Mouse (Mus musculus) midbrain, embryonic 12.5 days (tissue): ENCODE results near the gene Zdhhc5. TPM values are rescaled to one million over a fixed set of nuclear protein-coding genes. Genes with fewer than 3 reads are reported as not detected.

Source experiments
- ATAC-seq: fragments of 200-750 bp; cut with Nextera tagmentation; 2 replicates; pipeline ENCODE4 v1.8.0; 2017; ENCODE audit warnings: low read depth, moderate TSS enrichment, moderate library complexity; ENCODE audit not compliant: low FRiP score
- H3K27ac ChIP-seq: fragments of 300-500 bp; sonication (generic); replicated peaks from 2 replicates; pipeline ENCODE4 v1.5.1; 2016; ENCODE audit warnings: mild to moderate bottlenecking
- H3K27me3 ChIP-seq: fragments of 300-500 bp; sonication (generic); 2 replicates; pipeline ENCODE4 v1.6.1; 2016; ENCODE audit warnings: mild to moderate bottlenecking
- H3K36me3 ChIP-seq: fragments of 300-500 bp; sonication (generic); 2 replicates; pipeline ENCODE4 v1.6.1; 2016
- H3K4me1 ChIP-seq: fragments of 300-500 bp; sonication (generic); 2 replicates; pipeline ENCODE4 v1.6.1; 2016
- H3K4me2 ChIP-seq: fragments of 300-500 bp; sonication (generic); replicated peaks from 2 replicates; pipeline ENCODE4 v1.6.1; 2016; ENCODE audit warnings: mild to moderate bottlenecking, moderate library complexity
- H3K4me3 ChIP-seq: fragments of 300-500 bp; sonication (generic); 2 replicates; pipeline ENCODE4 v1.5.1; 2016; ENCODE audit warnings: mild to moderate bottlenecking
- H3K9ac ChIP-seq: fragments of 300-500 bp; sonication (generic); replicated peaks from 2 replicates; pipeline ENCODE4 v1.6.1; 2016; ENCODE audit warnings: mild to moderate bottlenecking, moderate library complexity
- H3K9me3 ChIP-seq: fragments of 300-500 bp; sonication (generic); 2 replicates; pipeline ENCODE4 v1.6.1; 2016; ENCODE audit warnings: mild to moderate bottlenecking
- WGBS: fragments of 180-500 bp; shearing (Covaris S2); methylation state at CpG from one replicate; pipeline ENCODE4 v1.1.7; 2016; 5-methylcytosine and 5-hydroxymethylcytosine counted together
- polyA plus RNA-seq: library from polyadenylated mRNA; unstranded; fragments of >200 nt; fragmentation: Nextera tagmentation; extraction: Ambion mirVana; gene quantifications from 2 replicates; pipeline ENCODE4 v1.2.1, GENCODE M21; 2016

The Zdhhc5 gene
- polyA plus RNA-seq: 28.1 and 29.5 TPM in 2 replicates

DNA sequence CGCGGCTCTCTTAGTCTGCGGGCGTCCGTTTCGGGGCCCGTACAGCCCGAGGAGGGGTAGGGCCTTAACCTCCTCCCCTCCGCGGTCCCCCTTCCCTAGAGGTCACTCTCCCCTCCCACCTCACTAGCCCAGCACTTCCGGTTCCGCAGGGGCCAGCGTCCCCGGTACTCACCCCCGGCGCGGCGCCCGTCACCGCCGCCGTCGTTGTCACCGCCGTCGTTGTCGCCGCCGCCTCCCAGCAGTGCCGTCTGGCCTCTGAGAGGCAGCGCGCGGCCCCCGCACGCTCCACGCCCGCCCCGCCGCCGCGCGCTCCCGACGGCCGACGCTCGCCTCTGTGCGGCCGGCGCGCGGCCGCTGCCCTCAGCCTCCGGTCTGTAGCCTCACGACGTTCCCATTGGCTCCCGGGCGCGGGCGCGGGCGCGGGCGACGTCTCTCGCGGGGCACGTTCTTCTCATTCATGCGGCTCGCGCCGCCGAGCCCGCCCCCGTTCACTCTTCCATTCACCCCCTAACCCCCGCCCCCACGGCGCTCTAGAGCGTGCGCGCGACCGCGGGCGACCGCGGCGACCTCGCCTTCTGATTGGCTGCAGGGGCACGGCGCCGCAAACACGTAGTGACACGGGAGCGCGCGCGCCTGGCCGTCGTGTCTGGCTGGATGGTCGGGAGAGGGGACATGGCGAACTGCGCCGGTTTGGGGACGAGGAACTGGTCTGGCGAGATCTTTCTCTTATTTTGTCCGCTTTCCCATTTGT lies at the start of gene Zdhhc5:
TSS of gene Zdhhc5 (minus strand) at position 370 of the 751 bp plus-strand sequence.
- H3K4me2 ChIP-seq: peak within 1 kb of the TSS; percentile 81
- peak within 1 kb of the TSS; percentile 96 for H3K4me3 ChIP-seq
- H3K27ac ChIP-seq: peak within 1 kb of the TSS; percentile 97
- peaks cover 16% of the 10 kb centered on the region for H3K4me1 ChIP-seq
- no peaks in the 10 kb centered on the region for H3K27me3 ChIP-seq
- WGBS: under 1% methylated on average over 81 of the region's 107 CpGs
- no peaks in the 10 kb centered on the region for H3K9me3 ChIP-seq
- peak within 1 kb of the TSS; percentile 94 for H3K9ac ChIP-seq
- ATAC-seq: peak; percentile 97
- H3K36me3 ChIP-seq: peaks cover 12% of the 10 kb centered on the region

DNA sequence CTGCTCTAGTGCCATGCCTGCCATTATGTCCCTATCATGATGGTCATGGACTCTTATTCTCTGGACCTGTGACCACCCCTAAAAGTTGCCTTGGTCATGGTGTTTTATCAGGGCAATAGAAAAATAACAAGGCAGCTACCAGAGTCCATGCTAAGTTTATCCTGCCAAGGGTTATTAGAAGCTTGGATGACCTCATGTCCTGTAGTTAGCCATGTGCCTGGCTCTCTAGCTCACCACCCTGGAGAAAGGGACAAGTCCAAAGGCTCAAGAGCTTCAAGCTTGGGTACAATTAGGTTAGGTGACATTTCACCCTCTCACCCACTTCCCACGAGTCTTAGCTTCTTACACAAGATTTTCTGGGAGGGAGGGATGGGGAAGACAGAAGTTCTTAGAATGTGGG lies 47.8 kb upstream of the Zdhhc5 start:
- H3K9ac ChIP-seq: no peak overlapping the region
- H3K27ac ChIP-seq: no peak overlapping the region
- no peaks in the 10 kb centered on the region for H3K36me3 ChIP-seq
- no peak overlapping the region for H3K4me3 ChIP-seq
- no peak overlapping the region for H3K4me2 ChIP-seq
- H3K9me3 ChIP-seq: no peaks in the 10 kb centered on the region
- H3K27me3 ChIP-seq: no peaks in the 10 kb centered on the region
- 53% methylated on average over 1 of the region's 1 CpGs for WGBS
- no peak for ATAC-seq
- no peaks in the 10 kb centered on the region for H3K4me1 ChIP-seq

GRCm38 (mm10) chr2:84762295-84762694 lies 47.3 kb upstream of the Zdhhc5 start:
- Histone ChIP-seq H3K4me3 (no peak overlapping the region), H3K4me1 (no peaks in the 10 kb centered on the region), H3K9me3 (no peaks in the 10 kb centered on the region), H3K27ac (no peak overlapping the region), H3K4me2 (no peak overlapping the region), H3K36me3 (no peaks in the 10 kb centered on the region), H3K9ac (no peak overlapping the region), H3K27me3 (no peaks in the 10 kb centered on the region)
- ATAC-seq: no peak
- WGBS: 32% methylated on average over 4 of the region's 4 CpGs

DNA sequence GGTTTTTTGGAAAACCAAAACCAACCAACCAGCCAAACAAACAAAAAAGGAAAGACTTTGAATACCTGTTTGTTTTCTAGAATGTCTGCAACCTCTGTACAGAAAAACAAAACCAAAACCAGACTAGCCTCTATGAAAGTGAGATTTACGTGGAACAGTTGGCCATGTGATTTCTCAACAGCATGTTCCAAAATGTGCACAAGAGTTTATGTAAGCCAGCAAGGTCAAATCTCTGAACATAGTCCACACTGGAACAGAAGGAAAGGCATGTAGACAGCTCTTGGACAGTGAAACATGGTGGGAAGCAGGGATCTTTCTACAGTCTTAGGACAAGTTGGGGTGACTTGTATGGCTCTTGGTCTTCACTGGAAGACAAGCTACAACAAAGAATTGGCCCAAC lies 46.9 kb upstream of the Zdhhc5 start:
- no peaks in the 10 kb centered on the region for H3K9me3 ChIP-seq
- H3K27ac ChIP-seq: no peak overlapping the region
- no peak overlapping the region for H3K4me3 ChIP-seq
- H3K4me1 ChIP-seq: no peaks in the 10 kb centered on the region
- no peak for ATAC-seq
- H3K4me2 ChIP-seq: no peak overlapping the region
- H3K9ac ChIP-seq: no peak overlapping the region
- no peaks in the 10 kb centered on the region for H3K27me3 ChIP-seq
- H3K36me3 ChIP-seq: no peaks in the 10 kb centered on the region
- 87% methylated on average over 1 of the region's 1 CpGs for WGBS

DNA sequence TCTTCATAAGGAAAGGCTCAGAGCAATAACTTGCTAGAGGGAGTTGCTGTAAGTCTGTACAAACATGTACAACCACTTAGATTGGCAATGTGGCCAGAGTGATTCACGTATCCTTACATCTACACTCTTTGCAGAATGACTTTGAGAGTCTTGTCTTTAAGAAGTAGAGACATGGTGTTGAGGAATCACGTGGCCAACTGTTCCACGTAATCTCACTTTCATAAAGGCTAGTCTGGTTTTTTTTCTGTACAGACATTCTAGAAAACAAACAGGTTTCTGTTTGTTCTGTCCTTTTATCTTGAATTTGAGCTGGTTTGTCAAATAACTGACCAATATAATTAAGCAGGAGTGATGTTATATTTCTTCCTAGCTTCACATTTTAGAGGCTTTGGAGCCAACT lies 46.3 kb upstream of the Zdhhc5 start:
- no peak overlapping the region for H3K4me3 ChIP-seq
- no peaks in the 10 kb centered on the region for H3K4me1 ChIP-seq
- no peaks in the 10 kb centered on the region for H3K27me3 ChIP-seq
- H3K9ac ChIP-seq: no peak overlapping the region
- H3K36me3 ChIP-seq: no peaks in the 10 kb centered on the region
- H3K9me3 ChIP-seq: no peaks in the 10 kb centered on the region
- no peak overlapping the region for H3K27ac ChIP-seq
- H3K4me2 ChIP-seq: no peak overlapping the region
- no peak for ATAC-seq
- 86% methylated on average over 3 of the region's 3 CpGs for WGBS

DNA sequence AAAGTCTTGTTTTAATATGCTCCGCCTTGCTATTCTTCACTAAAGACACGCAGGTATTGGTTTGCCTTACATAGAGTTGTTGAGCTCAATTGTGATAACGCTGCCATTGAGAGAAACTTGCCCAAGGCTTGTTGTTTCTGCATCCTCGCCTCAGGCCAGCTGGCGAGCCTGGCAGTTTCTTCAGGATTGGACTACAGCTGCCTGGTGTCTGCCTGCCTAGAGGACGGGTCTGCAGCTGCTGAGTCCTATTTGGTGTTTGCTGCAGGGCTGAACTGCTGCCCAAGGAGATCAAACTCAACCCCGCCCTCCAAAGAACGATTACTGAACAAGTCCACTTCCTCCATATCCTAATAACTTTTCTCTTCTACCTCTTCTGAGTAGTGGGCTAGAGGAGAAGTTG lies 45.8 kb upstream of the Zdhhc5 start:
- ATAC-seq: no peak
- 75% methylated on average over 8 of the region's 8 CpGs for WGBS
- no peak overlapping the region for H3K4me3 ChIP-seq
- H3K4me2 ChIP-seq: no peak overlapping the region
- no peaks in the 10 kb centered on the region for H3K4me1 ChIP-seq
- no peak overlapping the region for H3K9ac ChIP-seq
- H3K36me3 ChIP-seq: no peaks in the 10 kb centered on the region
- H3K9me3 ChIP-seq: no peaks in the 10 kb centered on the region
- no peaks in the 10 kb centered on the region for H3K27me3 ChIP-seq
- H3K27ac ChIP-seq: no peak overlapping the region

DNA sequence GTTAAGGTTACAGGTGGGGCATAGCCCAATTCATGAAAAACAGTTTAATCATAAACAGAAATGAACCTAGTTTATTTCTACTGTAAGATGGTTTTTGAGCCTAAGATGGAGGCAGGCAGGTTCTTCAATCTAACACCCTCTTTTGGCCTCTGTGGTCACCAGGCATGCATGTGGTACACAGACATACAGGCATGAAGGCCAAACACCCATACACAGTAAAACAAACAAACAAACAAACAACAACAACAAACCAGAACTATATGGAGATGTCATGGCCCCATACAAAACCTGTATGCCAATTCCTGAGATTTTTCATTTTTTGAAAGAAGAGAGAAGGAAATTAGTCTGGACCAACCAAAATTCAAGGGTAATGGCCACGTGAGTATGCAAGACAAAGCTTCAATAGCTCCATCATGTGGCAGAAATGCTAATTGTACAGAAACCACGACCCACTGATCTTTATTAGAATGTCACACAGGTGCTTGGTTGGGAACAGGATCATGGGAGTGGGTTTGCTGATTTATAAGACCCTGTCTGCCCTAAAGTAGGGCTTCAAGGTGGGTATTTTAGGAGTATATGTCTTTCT lies 43.7 kb upstream of the Zdhhc5 start:
- Histone ChIP-seq H3K27ac (no peak overlapping the region), H3K4me1 (no peaks in the 10 kb centered on the region), H3K4me2 (no peak overlapping the region), H3K9me3 (no peaks in the 10 kb centered on the region), H3K4me3 (no peak overlapping the region), H3K36me3 (no peaks in the 10 kb centered on the region), H3K9ac (no peak overlapping the region), H3K27me3 (no peaks in the 10 kb centered on the region)
- 0% methylated on average over 2 of the region's 2 CpGs for WGBS
- peak; percentile 40; the same call in 1 of the 2 replicates for ATAC-seq

DNA sequence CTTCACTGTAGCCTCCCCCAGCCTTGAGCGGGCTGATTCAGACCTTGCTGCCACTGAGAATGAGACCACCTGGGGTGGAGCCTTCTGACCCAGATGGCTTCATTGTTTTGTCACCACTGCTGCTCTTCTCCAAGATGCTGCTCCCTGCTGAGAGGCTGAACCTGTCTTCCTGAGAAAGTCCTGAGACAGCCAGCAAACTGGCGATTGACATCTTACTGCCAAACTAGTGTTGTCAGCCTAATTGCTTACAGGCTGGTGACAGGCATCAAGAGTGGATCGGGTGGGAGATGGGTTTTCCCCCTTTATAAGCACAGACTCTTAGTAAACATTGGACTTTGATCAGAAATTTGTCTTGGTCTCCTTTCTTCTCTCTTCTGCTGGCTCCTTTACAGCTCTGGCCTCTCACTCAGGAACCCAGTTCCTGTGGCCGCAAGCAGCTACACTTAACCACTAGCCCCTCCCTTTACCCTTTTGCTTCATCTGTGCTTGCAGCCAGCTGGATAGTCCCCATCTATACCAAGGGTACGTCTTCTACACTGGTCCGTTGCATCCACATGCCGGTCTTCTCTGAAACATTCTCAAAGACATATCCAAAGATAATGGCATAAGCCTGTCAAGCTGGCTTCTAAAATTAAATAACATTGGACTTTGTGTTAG lies 42.2 kb upstream of the Zdhhc5 start:
- no peak overlapping the region for H3K9ac ChIP-seq
- no peaks in the 10 kb centered on the region for H3K9me3 ChIP-seq
- 59% methylated on average over 7 of the region's 7 CpGs for WGBS
- H3K4me3 ChIP-seq: no peak overlapping the region
- no peak overlapping the region for H3K4me2 ChIP-seq
- H3K27ac ChIP-seq: no peak overlapping the region
- no peaks in the 10 kb centered on the region for H3K36me3 ChIP-seq
- H3K4me1 ChIP-seq: no peaks in the 10 kb centered on the region
- no peaks in the 10 kb centered on the region for H3K27me3 ChIP-seq
- no peak for ATAC-seq

DNA sequence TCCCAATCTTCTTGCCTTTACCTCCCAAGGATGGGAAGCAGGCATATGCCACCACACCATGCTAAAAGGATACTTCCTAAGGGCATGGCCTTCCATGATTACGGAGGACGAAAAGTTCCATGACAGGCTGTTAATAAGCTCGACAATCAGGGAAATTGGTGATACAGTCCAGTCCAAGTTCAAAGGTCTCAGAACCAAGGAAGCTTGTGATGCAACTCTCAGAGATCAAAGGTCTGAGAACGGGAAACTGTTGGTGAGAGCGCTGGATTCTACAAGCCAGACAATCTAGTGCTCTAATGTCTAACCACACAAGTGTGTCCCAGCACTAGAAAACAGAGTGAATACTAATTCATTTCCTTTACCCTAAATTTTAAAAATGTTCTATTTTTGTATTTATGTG lies 41.3 kb upstream of the Zdhhc5 start:
- no peaks in the 10 kb centered on the region for H3K36me3 ChIP-seq
- no peaks in the 10 kb centered on the region for H3K9me3 ChIP-seq
- no peak overlapping the region for H3K4me3 ChIP-seq
- no peaks in the 10 kb centered on the region for H3K27me3 ChIP-seq
- no peaks in the 10 kb centered on the region for H3K4me1 ChIP-seq
- H3K4me2 ChIP-seq: no peak overlapping the region
- WGBS: 87% methylated on average over 5 of the region's 5 CpGs
- H3K27ac ChIP-seq: no peak overlapping the region
- ATAC-seq: no peak
- H3K9ac ChIP-seq: no peak overlapping the region

- Histone ChIP-seq H3K36me3 (no peaks in the 10 kb centered on the region), H3K4me1 (no peaks in the 10 kb centered on the region), H3K4me3 (no peak overlapping the region), H3K4me2 (no peak overlapping the region), H3K9me3 (no peaks in the 10 kb centered on the region), H3K27ac (no peak overlapping the region), H3K9ac (no peak overlapping the region), H3K27me3 (no peaks in the 10 kb centered on the region)
- 80% methylated on average over 6 of the region's 6 CpGs for WGBS
- ATAC-seq: no peak
Measured at GRCm38 (mm10) chr2:84750115-84750514, 35.1 kb upstream of the Zdhhc5 start.

GRCm38 (mm10) chr2:84744126-84744525 lies 29.1 kb upstream of the Zdhhc5 start:
- peaks cover 43% of the 10 kb centered on the region for H3K4me1 ChIP-seq
- peak overlapping the region; percentile 98 for H3K9ac ChIP-seq
- peak overlapping the region; percentile 90 for H3K4me3 ChIP-seq
- peak overlapping the region; percentile 98 for H3K27ac ChIP-seq
- WGBS: under 1% methylated on average over 10 of the region's 10 CpGs
- H3K9me3 ChIP-seq: no peaks in the 10 kb centered on the region
- ATAC-seq: peak; percentile 14
- peak overlapping the region; percentile 70 for H3K4me2 ChIP-seq
- no peaks in the 10 kb centered on the region for H3K27me3 ChIP-seq
- H3K36me3 ChIP-seq: peaks cover 9% of the 10 kb centered on the region; the same call in 1 of the 2 replicates

GRCm38 (mm10) chr2:84743561-84743960 lies 28.6 kb upstream of the Zdhhc5 start, which contains the start of gene Gm19426:
Gm19426 (minus strand) TSS chr2:84743655.
- WGBS: under 1% methylated on average over 25 of the region's 25 CpGs
- Histone ChIP-seq H3K4me2 (peak within 1 kb of the TSS; percentile 70), H3K4me1 (peaks cover 49% of the 10 kb centered on the region)

More at GRCm38 (mm10) chr2:84743561-84743960, 28.6 kb upstream of the Zdhhc5 start, which contains the start of gene Gm19426:
- no peaks in the 10 kb centered on the region for H3K27me3 ChIP-seq
- peak within 1 kb of the TSS; percentile 90 for H3K4me3 ChIP-seq
- peak within 1 kb of the TSS; percentile 98 for H3K27ac ChIP-seq
- peak; percentile 84 for ATAC-seq
- no peaks in the 10 kb centered on the region for H3K9me3 ChIP-seq
- peaks cover 9% of the 10 kb centered on the region; the same call in 1 of the 2 replicates for H3K36me3 ChIP-seq
- peak within 1 kb of the TSS; percentile 98 for H3K9ac ChIP-seq
